ENCODE assay signal across 12 mouse cellular contexts in genomic region chr11:108995196-108995989, GRCm38 (mm10).
DNase-seq lines count a peak whose midpoint lies in the region; ATAC-seq lines count a peak whose summit lies in the region.
"Had no signal": no experiment of that assay in that cellular context is flagged by ENCODE, and none has a peak within 500 bp of the region (broad histone marks: within the 10 kb centered on the region; RNA-seq: fewer than 3 reads in every experiment).

No protein-coding gene starts in this region.

- peak; percentile 60 for DNase-seq in adrenal gland, postnatal 14 days
- no peak for DNase-seq in adrenal gland, adult 2 months
- DNase-seq in left cerebral cortex, adult 11 months (ENCODE audit: low spot score): peak; percentile 65
- DNase-seq in left cerebral cortex, postnatal 4 days: no peak
- peak; percentile 26 to 53 for DNase-seq in adrenal gland, postnatal 36 days
- DNase-seq in left cerebral cortex, adult 9 months (ENCODE audit: low spot score in 2 of 2): peak; percentile 44 to 65
- no peak for DNase-seq in kidney, postnatal 14 days
- DNase-seq: gastrocnemius, postnatal 14 days; spleen, adult 18-20 months; thymus, adult 18-20 months had no signal

- intact Hi-C loops in left cerebral cortex, postnatal 4 days (cut with DNase I): no loop called here

- no peak for ATAC-seq in megakaryocyte-erythroid progenitor cell, adult 5-6 weeks (replicated peaks; ENCODE audit: low FRiP score, low TSS enrichment, poor library complexity, severe bottlenecking)
- ATAC-seq: hindbrain, embryonic 16.5 days had no signal

Comparison
In these comparisons a context has a peak if more than half of its experiments do, and no peak if none do; other contexts are left out.
1. DNase-seq: peak in adrenal gland, postnatal 14 days (single experiment), left cerebral cortex, adult 11 months (single experiment), adrenal gland, postnatal 36 days (2 of 2) and left cerebral cortex, adult 9 months (2 of 2); none in adrenal gland, adult 2 months (single experiment), left cerebral cortex, postnatal 4 days (single experiment) and kidney, postnatal 14 days (single experiment).